Mouse (Mus musculus): ENCODE results near the gene Tmem242. TPM values are rescaled to one million over a fixed set of nuclear protein-coding genes. Genes with fewer than 3 reads are reported as not detected.

The Tmem242 gene
- total RNA-seq, 2 experiments from 2014 or later, result 67.6 to 71.8 TPM

GRCm38 (mm10) chr17:5386885-5387545 lies 53.0 kb downstream of the Tmem242 start:
- intact Hi-C loops (cut with DNase I), result no loop called here
- peak; percentile 50 for DNase-seq

- DNase-seq, result no peak
- intact Hi-C loops (cut with DNase I), result no loop called here
Observed at GRCm38 (mm10) chr17:5385694-5386093, 54.4 kb downstream of the Tmem242 start.

GRCm38 (mm10) chr17:5377930-5378310 lies 62.1 kb downstream of the Tmem242 start:
- DNase-seq, result peak; percentile 42
- intact Hi-C loops (cut with DNase I), result no loop called here

GRCm38 (mm10) chr17:5377151-5377929 lies 62.7 kb downstream of the Tmem242 start:
- intact Hi-C loops (cut with DNase I), result no loop called here
- no peak for DNase-seq

GRCm38 (mm10) chr17:5372951-5373350 lies 67.1 kb downstream of the Tmem242 start:
- DNase-seq, result no peak
- intact Hi-C loops (cut with DNase I), result no loop called here

GRCm38 (mm10) chr17:5371521-5371920 lies 68.5 kb downstream of the Tmem242 start:
- intact Hi-C loops (cut with DNase I), result no loop called here
- no peak for DNase-seq

GRCm38 (mm10) chr17:5371032-5371431 lies 69.0 kb downstream of the Tmem242 start:
- intact Hi-C loops (cut with DNase I), result no loop called here
- DNase-seq, result no peak

- intact Hi-C loops (cut with DNase I), result no loop called here
- no peak for DNase-seq
Observed at GRCm38 (mm10) chr17:5365992-5366398, 74.1 kb downstream of the Tmem242 start.

Small RNA genes within 50 kb of the gene (microRNA-seq; reads per million reads assigned to microRNA genes)
- not detected for gene Gm22475

Other genes with a start within 250 kb of the Tmem242 start
- 1 to 10 TPM; 1.9 to 2.0 TPM for gene Ldhal6b, start 21.5 kb downstream of the Tmem242 start, total RNA-seq (2021)
- gene Zdhhc14, start 52.3 kb upstream of the Tmem242 start, total RNA-seq (2021), result 10 to 100 TPM; 15.1 to 15.2 TPM

Data from left cerebral cortex, postnatal 4 days (tissue).